Mouse (Mus musculus) forebrain, embryonic 10.5 days (tissue): ENCODE results near the gene Gck. TPM values are rescaled to one million over a fixed set of nuclear protein-coding genes. Genes with fewer than 3 reads are reported as not detected.

Experiments used
- DNase-seq: peaks from one replicate; pipeline ENCODE4 v3.0.0-alpha.2; 2017; ENCODE audit warnings: low spot score; ENCODE audit errors: extremely low spot score
- H3K27ac ChIP-seq: fragments of 300-500 bp; sonication (generic); 2 replicates; pipeline ENCODE4 v1.5.1; 2016; ENCODE audit warnings: mild to moderate bottlenecking
- H3K27me3 ChIP-seq: fragments of 300-500 bp; sonication (generic); 2 replicates; pipeline ENCODE4 v1.6.1; 2016; ENCODE audit warnings: mild to moderate bottlenecking; ENCODE audit not compliant: poor library complexity, severe bottlenecking
- H3K36me3 ChIP-seq: fragments of 300-500 bp; sonication (generic); replicated peaks from 2 replicates; pipeline ENCODE4 v1.6.1; 2016; ENCODE audit warnings: mild to moderate bottlenecking, moderate library complexity
- H3K4me1 ChIP-seq: fragments of 300-500 bp; sonication (generic); 2 replicates; pipeline ENCODE4 v1.6.1; 2016
- H3K4me3 ChIP-seq: fragments of 300-500 bp; sonication (generic); 2 replicates; pipeline ENCODE4 v1.5.1; 2016; ENCODE audit warnings: mild to moderate bottlenecking, moderate library complexity
- H3K9me3 ChIP-seq: fragments of 300-500 bp; sonication (generic); 2 replicates; pipeline ENCODE4 v1.6.1; 2016; ENCODE audit warnings: mild to moderate bottlenecking, moderate library complexity
- WGBS: fragments of 180-500 bp; shearing (Covaris S2); methylation state at CpG from one replicate; pipeline ENCODE4 v1.1.7; 2016; 5-methylcytosine and 5-hydroxymethylcytosine counted together
- polyA plus RNA-seq: library from polyadenylated mRNA; unstranded; fragments of >200 nt; fragmentation: Nextera tagmentation; extraction: Ambion mirVana; gene quantifications from 2 replicates; pipeline ENCODE4 v1.2.1, GENCODE M21; 2016

Gene Gck
- polyA plus RNA-seq, 1 experiment from 2014 or later: 2.5 TPM

DNA sequence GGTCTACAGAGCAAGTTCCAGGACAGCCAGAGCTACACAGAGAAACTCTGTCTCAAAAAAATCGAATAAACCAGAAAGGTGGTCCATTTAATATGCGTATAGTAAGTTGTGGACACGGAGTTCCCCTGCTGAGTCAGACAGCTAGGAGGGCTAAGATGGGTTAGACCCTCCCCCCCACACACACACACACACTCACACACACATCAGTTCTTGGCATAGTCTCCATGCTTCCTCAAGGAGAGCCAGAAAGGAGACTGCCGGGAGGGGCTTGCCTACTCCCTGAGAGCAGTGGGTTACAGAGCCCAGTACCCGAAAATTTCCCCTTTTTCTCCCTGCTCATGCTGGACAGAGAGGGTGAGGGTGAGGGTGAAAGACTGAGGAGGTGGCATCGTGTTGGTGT lies 89.2 kb downstream of the Gck start:
- Histone ChIP-seq H3K4me1 (peaks cover 29% of the 10 kb centered on the region), H3K27me3 (peaks cover 51% of the 10 kb centered on the region), H3K27ac (no peak overlapping the region), H3K4me3 (no peak overlapping the region), H3K36me3 (no peaks in the 10 kb centered on the region), H3K9me3 (0 out of 2 replicates have a peak, but pooled peaks cover 6% of the 10 kb centered on the region)
- WGBS: 77% methylated on average over 6 of the region's 6 CpGs
- DNase-seq: no peak

GRCm38 (mm10) chr11:5859883-5860550 lies 89.9 kb downstream of the Gck start:
- Histone ChIP-seq H3K27me3 (peaks cover 51% of the 10 kb centered on the region), H3K4me3 (no peak overlapping the region)
- WGBS: 87% methylated on average over 13 of the region's 13 CpGs

GRCm38 (mm10) chr11:5858723-5859122 lies 91.2 kb downstream of the Gck start:
- peaks cover 44% of the 10 kb centered on the region for H3K27me3 ChIP-seq
- DNase-seq: no peak
- no peaks in the 10 kb centered on the region for H3K36me3 ChIP-seq
- no peak overlapping the region for H3K27ac ChIP-seq
- no peak overlapping the region for H3K4me3 ChIP-seq
- 76% methylated on average over 1 of the region's 1 CpGs for WGBS
- H3K4me1 ChIP-seq: peaks cover 30% of the 10 kb centered on the region
- H3K9me3 ChIP-seq: 0 out of 2 replicates have a peak, but pooled peaks cover 6% of the 10 kb centered on the region

More at GRCm38 (mm10) chr11:5859883-5860550, 89.9 kb downstream of the Gck start:
- DNase-seq: no peak
- Histone ChIP-seq H3K4me1 (peaks cover 30% of the 10 kb centered on the region), H3K9me3 (0 out of 2 replicates have a peak, but pooled peaks cover 6% of the 10 kb centered on the region), H3K36me3 (no peaks in the 10 kb centered on the region), H3K27ac (no peak overlapping the region)

DNA sequence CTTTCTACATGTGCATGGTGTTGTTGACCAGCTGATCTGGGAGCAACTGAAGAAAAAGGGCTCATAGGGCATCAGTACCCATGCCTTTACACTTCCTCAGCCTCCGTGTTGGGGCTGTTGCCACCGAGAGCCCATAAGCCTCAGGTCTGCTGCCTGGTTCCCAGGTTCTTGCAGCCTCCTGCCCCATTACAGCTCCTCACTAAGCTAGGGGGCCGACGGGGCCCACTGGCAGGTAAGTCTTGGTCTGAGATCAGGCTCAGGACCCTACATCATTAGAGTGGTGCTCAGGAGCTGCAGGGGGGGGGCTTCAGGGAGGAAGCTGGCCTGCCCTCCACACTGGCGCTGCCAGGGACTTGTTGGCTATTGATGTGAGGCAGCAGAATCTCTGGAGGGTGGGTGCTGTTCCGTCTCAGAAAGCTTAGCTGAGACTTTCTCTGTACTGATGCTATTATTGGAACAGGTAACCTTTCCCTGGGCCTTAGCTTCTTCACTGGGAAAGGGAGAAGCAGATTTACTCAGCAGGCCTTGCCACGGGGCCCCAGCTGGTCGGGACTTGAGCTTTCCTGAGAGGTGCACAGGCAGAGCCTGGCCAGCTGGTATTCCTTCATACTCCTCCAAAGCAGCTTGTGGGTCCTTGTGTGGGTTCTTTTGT lies 93.3 kb downstream of the Gck start:
- DNase-seq: no peak
- Histone ChIP-seq H3K36me3 (no peaks in the 10 kb centered on the region), H3K4me1 (peaks cover 12% of the 10 kb centered on the region), H3K27ac (no peak overlapping the region; the same call in 1 of the 2 replicates), H3K27me3 (peaks cover 23% of the 10 kb centered on the region), H3K4me3 (no peak overlapping the region), H3K9me3 (0 out of 2 replicates have a peak, but pooled peaks cover 6% of the 10 kb centered on the region)
- 83% methylated on average over 8 of the region's 8 CpGs for WGBS

DNA sequence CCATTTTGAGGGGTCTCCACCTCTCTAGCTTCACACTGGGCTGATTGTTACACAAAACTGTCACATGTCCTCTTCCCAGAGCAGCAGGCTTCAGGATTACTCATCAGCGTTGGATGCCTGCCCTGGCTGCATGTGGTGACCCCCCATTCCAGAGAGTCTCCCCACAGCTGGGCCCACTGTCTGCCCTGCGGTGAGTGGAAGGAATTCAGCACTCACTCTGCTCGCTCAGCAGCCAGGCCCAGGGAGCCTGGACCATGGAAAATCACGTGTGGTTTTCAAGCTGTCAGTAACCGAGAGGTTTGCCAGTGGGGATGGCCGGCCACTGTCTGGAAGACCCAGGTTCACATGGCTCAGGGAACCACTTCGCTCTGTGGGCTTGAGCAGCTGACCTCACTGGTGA lies 94.0 kb downstream of the Gck start:
- 0 out of 2 replicates have a peak overlapping the region, but pooled peaks have one; percentile 48 for H3K27ac ChIP-seq

DNA sequence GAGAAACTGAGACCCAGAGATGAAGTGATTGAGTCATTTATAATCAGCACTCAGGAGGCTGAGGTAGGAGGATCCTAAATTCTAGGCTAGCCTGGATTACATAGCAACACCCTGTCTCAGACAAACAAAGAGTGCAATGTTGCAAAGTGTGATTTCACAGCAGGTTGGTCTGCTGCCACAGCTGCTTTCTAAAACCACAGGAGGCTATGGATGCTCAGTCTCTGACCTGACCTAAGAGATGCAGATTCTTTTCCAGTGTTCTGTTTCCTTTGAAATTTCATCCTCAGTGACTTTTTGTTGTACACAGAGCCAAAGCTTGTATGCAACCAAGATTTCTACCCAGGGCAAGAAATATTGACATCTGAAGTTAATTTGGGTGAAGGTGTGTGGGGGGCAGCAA lies 94.4 kb downstream of the Gck start:
- Histone ChIP-seq H3K27me3 (peaks cover 11% of the 10 kb centered on the region), H3K4me3 (no peak overlapping the region), H3K4me1 (peaks cover 7% of the 10 kb centered on the region), H3K9me3 (0 out of 2 replicates have a peak, but pooled peaks cover 6% of the 10 kb centered on the region), H3K36me3 (no peaks in the 10 kb centered on the region), H3K27ac (no peak overlapping the region)
- DNase-seq: no peak

More for the DNA sequence above, 94.0 kb downstream of the Gck start:
- peaks cover 7% of the 10 kb centered on the region for H3K4me1 ChIP-seq
- no peak for DNase-seq
- no peaks in the 10 kb centered on the region for H3K36me3 ChIP-seq
- WGBS: 54% methylated on average over 7 of the region's 7 CpGs
- H3K27me3 ChIP-seq: peaks cover 16% of the 10 kb centered on the region
- H3K9me3 ChIP-seq: 0 out of 2 replicates have a peak, but pooled peaks cover 6% of the 10 kb centered on the region
- H3K4me3 ChIP-seq: no peak overlapping the region

- no peak overlapping the region for H3K27ac ChIP-seq
- no peaks in the 10 kb centered on the region for H3K27me3 ChIP-seq
- no peak overlapping the region for H3K4me3 ChIP-seq
- H3K9me3 ChIP-seq: no peaks in the 10 kb centered on the region
- no peak for DNase-seq
- 50% methylated on average over 1 of the region's 1 CpGs for WGBS
- no peaks in the 10 kb centered on the region for H3K36me3 ChIP-seq
- peaks cover 7% of the 10 kb centered on the region for H3K4me1 ChIP-seq
Measured at GRCm38 (mm10) chr11:5852314-5852713, 97.6 kb downstream of the Gck start.

- H3K4me1 ChIP-seq: peaks cover 7% of the 10 kb centered on the region
- 59% methylated on average over 4 of the region's 4 CpGs for WGBS
- H3K36me3 ChIP-seq: no peaks in the 10 kb centered on the region
- no peaks in the 10 kb centered on the region for H3K9me3 ChIP-seq
- H3K27ac ChIP-seq: no peak overlapping the region
- DNase-seq: no peak
- H3K27me3 ChIP-seq: no peaks in the 10 kb centered on the region
- H3K4me3 ChIP-seq: no peak overlapping the region
Measured at GRCm38 (mm10) chr11:5851021-5851736, 98.7 kb downstream of the Gck start.

Other genes starting within 250 kb of the Gck start
- 160 and 169 TPM in 2 replicates for gene Mrps24, start 234.4 kb downstream of the Gck start, polyA plus RNA-seq
- gene Urgcp, start 187.7 kb downstream of the Gck start, polyA plus RNA-seq: 19.3 and 20.3 TPM in 2 replicates
- gene Dbnl, start 161.6 kb downstream of the Gck start, polyA plus RNA-seq: 140 and 141 TPM in 2 replicates
- gene Pgam2, start 146.3 kb downstream of the Gck start, polyA plus RNA-seq: 2.8 and 2.9 TPM in 2 replicates
- 10.1 and 10.6 TPM in 2 replicates for gene Polm, start 112.1 kb downstream of the Gck start, polyA plus RNA-seq
- 8.0 and 8.8 TPM in 2 replicates for gene Aebp1, start 88.1 kb downstream of the Gck start, polyA plus RNA-seq
- gene Pold2, start 71.8 kb downstream of the Gck start, polyA plus RNA-seq: 158 and 163 TPM in 2 replicates
- 2.6 and 3.1 TPM in 2 replicates for gene Myl7, start 51.3 kb downstream of the Gck start, polyA plus RNA-seq
- gene Ykt6, start 5.6 kb upstream of the Gck start, polyA plus RNA-seq: 58.5 and 65.5 TPM in 2 replicates
- 0.51 and 0.63 TPM in 2 replicates for gene Camk2b, start 116.3 kb upstream of the Gck start, polyA plus RNA-seq
- gene A730071L15Rik, start 249.9 kb upstream of the Gck start, polyA plus RNA-seq: 0.57 TPM in 2 replicates